Mouse (Mus musculus) C2C12 (cell line): Measurements from ENCODE around the gene Lnpep. TPM values are rescaled to one million over a fixed set of nuclear protein-coding genes. Genes with fewer than 3 reads are reported as not detected.
"Not testable (repeated sequence)": the region's sequence is repeated elsewhere in the genome, so short reads cannot be mapped to it uniquely, and the experiment has no call there.

ENCODE experiments used
- H3K27me3 ChIP-seq: one replicate; pipeline ENCODE4 v1.6.1; 2011; ENCODE audit not compliant: control insufficient read depth, insufficient read depth, insufficient read length
- H3K36me3 ChIP-seq: one replicate; pipeline ENCODE4 v1.6.1; 2011; ENCODE audit not compliant: control insufficient read depth, insufficient read depth
- H3K4me3 ChIP-seq: one replicate; pipeline ENCODE4 v1.5.1; 2011; ENCODE audit warnings: mild to moderate bottlenecking, control low read depth; ENCODE audit not compliant: poor library complexity, insufficient read depth, severe bottlenecking
- H3K79me2 ChIP-seq: one replicate; pipeline ENCODE4 v1.6.1; 2011; ENCODE audit not compliant: control insufficient read depth, insufficient read depth
- H3K79me3 ChIP-seq: one replicate; pipeline ENCODE4 v1.6.1; 2011; ENCODE audit warnings: low read depth, control low read depth
- H3ac ChIP-seq: one replicate; pipeline ENCODE3; 2011; ENCODE audit warnings: low read depth; ENCODE audit not compliant: control insufficient read depth, insufficient read length
- CEBPB ChIP-seq: IDR thresholded peaks from one replicate; pipeline ENCODE4 v1.6.1; 2011; ENCODE audit warnings: low read depth, mild to moderate bottlenecking, control low read depth, moderate library complexity
- CTCF ChIP-seq: IDR thresholded peaks from one replicate; pipeline ENCODE4 v1.5.1; 2011; ENCODE audit not compliant: control insufficient read depth, insufficient read depth, insufficient read length
- FOSL1 ChIP-seq: IDR thresholded peaks from one replicate; pipeline ENCODE4 v1.8.0; 2011; ENCODE audit warnings: mild to moderate bottlenecking, low read length; ENCODE audit not compliant: poor library complexity, insufficient read depth, severe bottlenecking
- MAX ChIP-seq: IDR thresholded peaks from one replicate; pipeline ENCODE4 v1.6.1; 2011; ENCODE audit warnings: mild to moderate bottlenecking, control low read depth
- MYOD1 ChIP-seq: IDR thresholded peaks from one replicate; pipeline ENCODE4 v1.6.1; 2011; ENCODE audit warnings: low read depth; ENCODE audit not compliant: control insufficient read depth, insufficient read length
- MYOG ChIP-seq: IDR thresholded peaks from one replicate; pipeline ENCODE4 v1.6.1; 2011; ENCODE audit not compliant: control insufficient read depth, insufficient read length; ENCODE audit errors: extremely low read depth
- USF1 ChIP-seq: IDR thresholded peaks from one replicate; pipeline ENCODE4 v1.6.1; 2011; ENCODE audit warnings: low read depth, mild to moderate bottlenecking, control low read depth, moderate library complexity
- polyA plus RNA-seq: library from polyadenylated mRNA; unstranded; fragments of >200 nt; fragmentation: generic; extraction: Trizol; gene quantifications from one replicate; pipeline ENCODE4 v1.2.1, GENCODE M21; 2012; ENCODE audit warnings: missing spikeins

Lnpep gene
- polyA plus RNA-seq, 1 experiment = 4.5 TPM

GRCm38 (mm10) chr17:17637387-17637786, 12.5 kb upstream of the Lnpep start:
- TF ChIP-seq CEBPB (no peak), CTCF (no peak), MAX (no peak)
- Histone ChIP-seq H3K79me2 (no peaks in the 10 kb centered on the region), H3K27me3 (no peaks in the 10 kb centered on the region), H3K4me3 (no peak overlapping the region), H3K79me3 (no peaks in the 10 kb centered on the region), H3K36me3 (no peaks in the 10 kb centered on the region), H3ac (no peak overlapping the region)

- TF ChIP-seq USF1 (no peak), MYOD1 (no peak), CEBPB (no peak), MAX (no peak), CTCF (no peak), MYOG (no peak), FOSL1 (no peak)
- no peak overlapping the region for H3K4me3 ChIP-seq
- H3K79me2 ChIP-seq = no peaks in the 10 kb centered on the region
- no peaks in the 10 kb centered on the region for H3K36me3 ChIP-seq
- H3ac ChIP-seq = no peak overlapping the region
- no peaks in the 10 kb centered on the region for H3K79me3 ChIP-seq
- H3K27me3 ChIP-seq = no peaks in the 10 kb centered on the region
Observed at GRCm38 (mm10) chr17:17636147-17636546, 11.3 kb upstream of the Lnpep start.

GRCm38 (mm10) chr17:17634033-17634432, 9.2 kb upstream of the Lnpep start:
- H3K27me3 ChIP-seq = no peaks in the 10 kb centered on the region
- H3K79me3 ChIP-seq = no peaks in the 10 kb centered on the region
- no peaks in the 10 kb centered on the region for H3K36me3 ChIP-seq
- no peaks in the 10 kb centered on the region for H3K79me2 ChIP-seq
- no peak overlapping the region for H3K4me3 ChIP-seq
- no peak for TF ChIP-seq FOSL1
- TF ChIP-seq CTCF = no peak
- TF ChIP-seq MYOG = no peak
- no peak for TF ChIP-seq MYOD1
- no peak for TF ChIP-seq USF1
- TF ChIP-seq MAX = no peak
- TF ChIP-seq CEBPB = no peak
- H3ac ChIP-seq = no peak overlapping the region

- H3K79me2 ChIP-seq = no peaks in the 10 kb centered on the region
- H3K79me3 ChIP-seq = no peaks in the 10 kb centered on the region
- H3ac ChIP-seq = no peak overlapping the region
- no peaks in the 10 kb centered on the region for H3K36me3 ChIP-seq
- no peak for TF ChIP-seq CEBPB
- TF ChIP-seq USF1 = no peak
- TF ChIP-seq CTCF = no peak
- TF ChIP-seq MYOD1 = no peak
- no peak for TF ChIP-seq MAX
- no peak for TF ChIP-seq MYOG
- no peak for TF ChIP-seq FOSL1
- no peak overlapping the region for H3K4me3 ChIP-seq
- H3K27me3 ChIP-seq = no peaks in the 10 kb centered on the region
Observed at GRCm38 (mm10) chr17:17631985-17632384, 7.1 kb upstream of the Lnpep start.

- H3K79me2 ChIP-seq, H3ac ChIP-seq, H3K36me3 ChIP-seq, H3K79me3 ChIP-seq, H3K27me3 ChIP-seq, H3K4me3 ChIP-seq: not testable (repeated sequence)
Observed at GRCm38 (mm10) chr17:17628237-17628879, 3.5 kb upstream of the Lnpep start.

GRCm38 (mm10) chr17:17627558-17627957, 2.7 kb upstream of the Lnpep start:
- Histone ChIP-seq H3K79me2 (peaks cover 18% of the 10 kb centered on the region), H3K27me3 (no peaks in the 10 kb centered on the region), H3K79me3 (peaks cover 13% of the 10 kb centered on the region), H3K36me3 (no peaks in the 10 kb centered on the region), H3K4me3 (no peak overlapping the region), H3ac (no peak overlapping the region)
- TF ChIP-seq MAX (no peak), CEBPB (no peak)
